Mouse (Mus musculus) embryonic facial prominence, embryonic 12.5 days (tissue): ENCODE measurements around the gene Scn9a. TPM values are rescaled to one million over a fixed set of nuclear protein-coding genes. Genes with fewer than 3 reads are reported as not detected.

Experiments used
- ATAC-seq: fragments of 200-750 bp; cut with Nextera tagmentation; 2 replicates; pipeline ENCODE4 v1.8.0; 2017; ENCODE audit not compliant: insufficient number of reproducible peaks, insufficient read depth, low FRiP score, low TSS enrichment
- H3K27ac ChIP-seq: fragments of 300-500 bp; sonication (generic); 2 replicates; pipeline ENCODE4 v1.5.1; 2016; ENCODE audit warnings: mild to moderate bottlenecking
- H3K27me3 ChIP-seq: fragments of 300-500 bp; sonication (generic); 2 replicates; pipeline ENCODE4 v1.6.1; 2016; ENCODE audit warnings: mild to moderate bottlenecking, moderate library complexity
- H3K36me3 ChIP-seq: fragments of 300-500 bp; sonication (generic); 2 replicates; pipeline ENCODE4 v1.6.1; 2016; ENCODE audit warnings: mild to moderate bottlenecking
- H3K4me1 ChIP-seq: fragments of 300-500 bp; sonication (generic); 2 replicates; pipeline ENCODE4 v1.6.1; 2016
- H3K4me2 ChIP-seq: fragments of 300-500 bp; sonication (generic); replicated peaks from 2 replicates; pipeline ENCODE4 v1.6.1; 2016; ENCODE audit warnings: mild to moderate bottlenecking, moderate library complexity
- H3K4me3 ChIP-seq: fragments of 300-500 bp; sonication (generic); 2 replicates; pipeline ENCODE4 v1.5.1; 2016; ENCODE audit warnings: mild to moderate bottlenecking
- H3K9ac ChIP-seq: fragments of 300-500 bp; sonication (generic); 2 replicates; pipeline ENCODE4 v1.6.1; 2016; ENCODE audit warnings: mild to moderate bottlenecking, moderate library complexity
- H3K9me3 ChIP-seq: fragments of 300-500 bp; sonication (generic); 2 replicates; pipeline ENCODE4 v1.6.1; 2016; ENCODE audit warnings: mild to moderate bottlenecking, moderate library complexity
- WGBS: fragments of 180-500 bp; shearing (Covaris S2); methylation state at CpG from one replicate; pipeline ENCODE4 v1.1.7; 2016; 5-methylcytosine and 5-hydroxymethylcytosine counted together
- polyA plus RNA-seq: library from polyadenylated mRNA; unstranded; fragments of >200 nt; fragmentation: Nextera tagmentation; extraction: Ambion mirVana; gene quantifications from 2 replicates; pipeline ENCODE4 v1.2.1, GENCODE M21; 2016

The Scn9a gene
- polyA plus RNA-seq, result 6.2 and 7.5 TPM in 2 replicates

- H3K27me3 ChIP-seq, result peaks cover 19% of the 10 kb centered on the region; the same call in 1 of the 2 replicates
- peak within 1 kb of the TSS; percentile 38 for H3K4me3 ChIP-seq
- WGBS, result 3% methylated on average over 29 of the region's 29 CpGs
- no peak within 1 kb of the TSS for H3K9ac ChIP-seq
- no peaks in the 10 kb centered on the region for H3K36me3 ChIP-seq
- H3K27ac ChIP-seq, result no peak within 1 kb of the TSS
- peak within 1 kb of the TSS; percentile 58 for H3K4me2 ChIP-seq
- no peaks in the 10 kb centered on the region for H3K9me3 ChIP-seq
- H3K4me1 ChIP-seq, result no peaks in the 10 kb centered on the region
- ATAC-seq, result peak; percentile 89
Measured at GRCm38 (mm10) chr2:66634580-66635359, at the start of gene Scn9a. TSS of gene Scn9a (minus strand) at chr2:66634962.

GRCm38 (mm10) chr2:66661988-66662387 is 27.2 kb upstream of the Scn9a start:
- no peak for ATAC-seq
- H3K36me3 ChIP-seq, result no peaks in the 10 kb centered on the region
- H3K9ac ChIP-seq, result no peak overlapping the region
- no peak overlapping the region for H3K4me3 ChIP-seq
- H3K9me3 ChIP-seq, result no peaks in the 10 kb centered on the region
- no peaks in the 10 kb centered on the region for H3K27me3 ChIP-seq
- no peaks in the 10 kb centered on the region for H3K4me1 ChIP-seq
- no peak overlapping the region for H3K4me2 ChIP-seq
- 47% methylated on average over 1 of the region's 1 CpGs for WGBS
- H3K27ac ChIP-seq, result no peak overlapping the region

GRCm38 (mm10) chr2:66656430-66656829 is 21.7 kb upstream of the Scn9a start:
- Histone ChIP-seq H3K9me3 (no peaks in the 10 kb centered on the region), H3K4me3 (no peak overlapping the region), H3K4me1 (no peaks in the 10 kb centered on the region), H3K9ac (no peak overlapping the region), H3K36me3 (no peaks in the 10 kb centered on the region), H3K27me3 (no peaks in the 10 kb centered on the region), H3K4me2 (no peak overlapping the region), H3K27ac (no peak overlapping the region)
- ATAC-seq, result no peak
- 90% methylated on average over 3 of the region's 3 CpGs for WGBS

- no peak overlapping the region for H3K4me2 ChIP-seq
- no peaks in the 10 kb centered on the region for H3K9me3 ChIP-seq
- H3K4me1 ChIP-seq, result no peaks in the 10 kb centered on the region
- H3K9ac ChIP-seq, result no peak overlapping the region
- H3K4me3 ChIP-seq, result no peak overlapping the region
- no peaks in the 10 kb centered on the region for H3K27me3 ChIP-seq
- H3K36me3 ChIP-seq, result no peaks in the 10 kb centered on the region
- WGBS, result 83% methylated on average over 2 of the region's 2 CpGs
- no peak overlapping the region for H3K27ac ChIP-seq
- no peak for ATAC-seq
Measured at GRCm38 (mm10) chr2:66655431-66655830, 20.7 kb upstream of the Scn9a start.

- no peaks in the 10 kb centered on the region for H3K9me3 ChIP-seq
- H3K9ac ChIP-seq, result no peak overlapping the region
- no peaks in the 10 kb centered on the region for H3K4me1 ChIP-seq
- no peaks in the 10 kb centered on the region for H3K36me3 ChIP-seq
- WGBS, result 27% methylated on average over 5 of the region's 5 CpGs
- no peaks in the 10 kb centered on the region for H3K27me3 ChIP-seq
- H3K4me3 ChIP-seq, result no peak overlapping the region
- H3K27ac ChIP-seq, result no peak overlapping the region
- ATAC-seq, result no peak
- no peak overlapping the region for H3K4me2 ChIP-seq
Measured at GRCm38 (mm10) chr2:66644384-66644783, 9.6 kb upstream of the Scn9a start.

GRCm38 (mm10) chr2:66632728-66633127 is 2.0 kb downstream of the Scn9a start:
- no peak overlapping the region for H3K27ac ChIP-seq
- no peaks in the 10 kb centered on the region for H3K36me3 ChIP-seq
- peaks cover 19% of the 10 kb centered on the region; the same call in 1 of the 2 replicates for H3K27me3 ChIP-seq
- no peaks in the 10 kb centered on the region for H3K4me1 ChIP-seq
- no peak overlapping the region for H3K4me2 ChIP-seq
- H3K9me3 ChIP-seq, result no peaks in the 10 kb centered on the region
- no peak for ATAC-seq
- H3K4me3 ChIP-seq, result no peak overlapping the region
- H3K9ac ChIP-seq, result no peak overlapping the region
- 16% methylated on average over 5 of the region's 5 CpGs for WGBS

GRCm38 (mm10) chr2:66611091-66611490 is 23.7 kb downstream of the Scn9a start:
- no peak overlapping the region for H3K4me3 ChIP-seq
- WGBS, result 80% methylated on average over 7 of the region's 7 CpGs
- no peaks in the 10 kb centered on the region for H3K27me3 ChIP-seq
- H3K9ac ChIP-seq, result no peak overlapping the region
- no peaks in the 10 kb centered on the region for H3K9me3 ChIP-seq
- H3K27ac ChIP-seq, result no peak overlapping the region
- no peak for ATAC-seq
- no peaks in the 10 kb centered on the region for H3K36me3 ChIP-seq
- H3K4me2 ChIP-seq, result no peak overlapping the region
- no peaks in the 10 kb centered on the region for H3K4me1 ChIP-seq

GRCm38 (mm10) chr2:66597313-66597712 is 37.4 kb downstream of the Scn9a start:
- Histone ChIP-seq H3K4me3 (no peak overlapping the region), H3K9me3 (no peaks in the 10 kb centered on the region), H3K4me2 (no peak overlapping the region), H3K27me3 (no peaks in the 10 kb centered on the region), H3K9ac (no peak overlapping the region), H3K27ac (no peak overlapping the region), H3K4me1 (no peaks in the 10 kb centered on the region), H3K36me3 (no peaks in the 10 kb centered on the region)
- no peak for ATAC-seq
- 64% methylated on average over 6 of the region's 6 CpGs for WGBS

- WGBS, result 73% methylated on average over 5 of the region's 5 CpGs
- Histone ChIP-seq H3K4me3 (no peak overlapping the region), H3K27ac (no peak overlapping the region), H3K9ac (no peak overlapping the region), H3K4me1 (no peaks in the 10 kb centered on the region), H3K36me3 (no peaks in the 10 kb centered on the region), H3K27me3 (no peaks in the 10 kb centered on the region), H3K4me2 (no peak overlapping the region), H3K9me3 (no peaks in the 10 kb centered on the region)
- no peak for ATAC-seq
Measured at GRCm38 (mm10) chr2:66596145-66596544, 38.6 kb downstream of the Scn9a start.

- H3K4me1 ChIP-seq, result no peaks in the 10 kb centered on the region
- no peaks in the 10 kb centered on the region for H3K27me3 ChIP-seq
- H3K36me3 ChIP-seq, result no peaks in the 10 kb centered on the region
- ATAC-seq, result no peak
- H3K9ac ChIP-seq, result no peak overlapping the region
- 84% methylated on average over 3 of the region's 3 CpGs for WGBS
- H3K4me3 ChIP-seq, result no peak overlapping the region
- H3K9me3 ChIP-seq, result no peaks in the 10 kb centered on the region
- no peak overlapping the region for H3K27ac ChIP-seq
- no peak overlapping the region for H3K4me2 ChIP-seq
Measured at GRCm38 (mm10) chr2:66590151-66590550, 44.6 kb downstream of the Scn9a start.

GRCm38 (mm10) chr2:66580026-66580808 is 54.5 kb downstream of the Scn9a start:
- H3K4me3 ChIP-seq, result no peak overlapping the region
- H3K27me3 ChIP-seq, result no peaks in the 10 kb centered on the region
- no peak overlapping the region for H3K27ac ChIP-seq
- 77% methylated on average over 5 of the region's 5 CpGs for WGBS
- no peak overlapping the region for H3K9ac ChIP-seq
- H3K4me2 ChIP-seq, result no peak overlapping the region
- ATAC-seq, result no peak
- no peaks in the 10 kb centered on the region for H3K9me3 ChIP-seq
- no peaks in the 10 kb centered on the region for H3K4me1 ChIP-seq
- no peaks in the 10 kb centered on the region for H3K36me3 ChIP-seq

GRCm38 (mm10) chr2:66548254-66548653 is 86.5 kb downstream of the Scn9a start:
- ATAC-seq, result no peak
- Histone ChIP-seq H3K27ac (no peak overlapping the region), H3K9me3 (no peaks in the 10 kb centered on the region), H3K9ac (no peak overlapping the region), H3K4me1 (no peaks in the 10 kb centered on the region), H3K4me2 (no peak overlapping the region), H3K27me3 (no peaks in the 10 kb centered on the region), H3K36me3 (no peaks in the 10 kb centered on the region), H3K4me3 (no peak overlapping the region)
- WGBS, result 78% methylated on average over 3 of the region's 3 CpGs
